Mouse (Mus musculus) CH12.LX (cell line): ENCODE results near the gene 2900026A02Rik. TPM values are rescaled to one million over a fixed set of nuclear protein-coding genes. Genes with fewer than 3 reads are reported as not detected.

Source experiments
- DNase-seq: peaks from one replicate; pipeline ENCODE4 v3.0.0-alpha.2; 2013; ENCODE audit errors: extremely low read depth
- H3K27ac ChIP-seq: 2 replicates; pipeline ENCODE4 v1.5.1; 2012; ENCODE audit warnings: low read depth, mild to moderate bottlenecking, control low read depth, moderate library complexity; ENCODE audit not compliant: insufficient read depth
- H3K27me3 ChIP-seq: replicated peaks from 2 replicates; pipeline ENCODE3; 2012; ENCODE audit warnings: inconsistent platforms
- H3K36me3 ChIP-seq, 2 experiments: replicated peaks in 1 of 2; 2 replicates each; pipeline versions ENCODE3 to v1.6.1; 2012; ENCODE audit warnings: inconsistent platforms in 1 of 2, low read length in 1 of 2, mild to moderate bottlenecking in 1 of 2, mixed read lengths in 1 of 2, moderate library complexity in 1 of 2; ENCODE audit not compliant: control insufficient read depth in 1 of 2, insufficient read depth in 1 of 2
- H3K4me1 ChIP-seq, 2 experiments: 2 replicates each; pipeline ENCODE4 v1.6.1; 2012; ENCODE audit warnings: inconsistent platforms in 1 of 2, moderate library complexity in 1 of 2; ENCODE audit not compliant: insufficient read depth in 2 of 2, control insufficient read depth in 1 of 2
- H3K4me2 ChIP-seq: 2 replicates; pipeline ENCODE4 v1.6.1; 2012; ENCODE audit warnings: low read depth, mild to moderate bottlenecking, control low read depth; ENCODE audit not compliant: poor library complexity, insufficient read depth, severe bottlenecking
- H3K4me3 ChIP-seq, 3 experiments: fragments of 150-350 bp in 1 of 3; sonication (generic) in 1 of 3; replicated peaks in 1 of 3; 2 replicates each; pipeline versions ENCODE3 to v1.5.1; 2011 to 2012; ENCODE audit warnings: low read depth in 2 of 3, low read length in 2 of 3, mild to moderate bottlenecking in 2 of 3, moderate library complexity in 2 of 3, control low read depth in 1 of 3, improper control_type of control experiment in 1 of 3, inconsistent platforms in 1 of 3, mixed read lengths in 1 of 3; ENCODE audit not compliant: poor library complexity in 1 of 3
- H3K79me2 ChIP-seq: replicated peaks from 2 replicates; pipeline ENCODE4 v1.6.1; 2012; ENCODE audit warnings: mild to moderate bottlenecking, moderate library complexity; ENCODE audit not compliant: control insufficient read depth, poor library complexity, insufficient read depth, severe bottlenecking; ENCODE audit errors: extremely low read depth
- H3K9ac ChIP-seq: 2 replicates; pipeline ENCODE4 v1.6.1; 2012; ENCODE audit warnings: low read depth, mild to moderate bottlenecking, control low read depth, moderate library complexity; ENCODE audit not compliant: insufficient read depth
- H3K9me3 ChIP-seq: replicated peaks from 2 replicates; pipeline ENCODE3; 2012; ENCODE audit warnings: low read length, inconsistent platforms, mixed read lengths
- BHLHE40 ChIP-seq: IDR thresholded peaks from 2 replicates; pipeline ENCODE4 v1.6.1; 2011; ENCODE audit warnings: mild to moderate bottlenecking, low read depth, low read length, improper control_type of control experiment
- CTCF ChIP-seq, 2 experiments: IDR thresholded peaks in 1 of 2; conservative IDR thresholded peaks in 1 of 2; 2 replicates each; pipeline ENCODE4 v1.5.1; 2011 to 2012; ENCODE audit warnings: low read depth in 2 of 2, low read length in 2 of 2, improper control_type of control experiment in 1 of 2, inconsistent platforms in 1 of 2, mild to moderate bottlenecking in 1 of 2, moderate library complexity in 1 of 2
- E2F4 ChIP-seq: IDR thresholded peaks from 2 replicates; pipeline ENCODE4 v1.6.1; 2011; ENCODE audit warnings: low read depth, low read length, improper control_type of control experiment; ENCODE audit not compliant: insufficient replicate concordance
- ELF1 ChIP-seq: IDR thresholded peaks from 2 replicates; pipeline ENCODE4 v1.6.1; 2014; ENCODE audit warnings: low read depth, mild to moderate bottlenecking, inconsistent platforms, low read length, improper control_type of control experiment
- IRF4 ChIP-seq: IDR thresholded peaks from 2 replicates; pipeline ENCODE4 v1.6.1; 2014; ENCODE audit warnings: low read depth, mild to moderate bottlenecking, inconsistent platforms, low read length, improper control_type of control experiment
- JUN ChIP-seq: IDR thresholded peaks from 2 replicates; pipeline ENCODE4 v1.6.1; 2011; ENCODE audit warnings: low read depth, mild to moderate bottlenecking, low read length, improper control_type of control experiment, moderate library complexity; ENCODE audit not compliant: insufficient read depth
- MAFK ChIP-seq: IDR thresholded peaks from 2 replicates; pipeline ENCODE4 v1.6.1; 2011; ENCODE audit warnings: low read length, improper control_type of control experiment; ENCODE audit not compliant: insufficient replicate concordance
- MAX ChIP-seq: IDR thresholded peaks from 2 replicates; pipeline ENCODE4 v1.6.1; 2011; ENCODE audit warnings: low read length, improper control_type of control experiment
- MXI1 ChIP-seq: IDR thresholded peaks from 2 replicates; pipeline ENCODE4 v1.6.1; 2011; ENCODE audit warnings: mild to moderate bottlenecking, low read depth, low read length, improper control_type of control experiment
- POLR2AphosphoS2 ChIP-seq: IDR thresholded peaks from 2 replicates; pipeline ENCODE4 v1.6.1; 2011; ENCODE audit warnings: low read depth, low read length, improper control_type of control experiment
- SMC3 ChIP-seq: IDR thresholded peaks from 2 replicates; pipeline ENCODE4 v1.6.1; 2011; ENCODE audit warnings: low read depth, low read length, improper control_type of control experiment
- TBP ChIP-seq: conservative IDR thresholded peaks from 2 replicates; pipeline ENCODE4 v1.6.1; 2011; ENCODE audit warnings: low read depth, low read length, improper control_type of control experiment
- TCF12 ChIP-seq: IDR thresholded peaks from 2 replicates; pipeline ENCODE4 v1.6.1; 2014; ENCODE audit warnings: low read depth, mild to moderate bottlenecking, inconsistent platforms, low read length, improper control_type of control experiment
- UBTF ChIP-seq: IDR thresholded peaks from 2 replicates; pipeline ENCODE4 v1.6.1; 2012; ENCODE audit warnings: low read depth, mild to moderate bottlenecking, inconsistent platforms, low read length, improper control_type of control experiment, moderate library complexity
- USF1 ChIP-seq: IDR thresholded peaks from 2 replicates; pipeline ENCODE4 v1.6.1; 2014; ENCODE audit warnings: low read depth, mild to moderate bottlenecking, inconsistent platforms, low read length, improper control_type of control experiment
- USF2 ChIP-seq: conservative IDR thresholded peaks from 2 replicates; pipeline ENCODE4 v1.6.1; 2011; ENCODE audit warnings: low read depth, low read length, improper control_type of control experiment
- ZKSCAN1 ChIP-seq: IDR thresholded peaks from 2 replicates; pipeline ENCODE4 v1.6.1; 2012; ENCODE audit warnings: low read depth, inconsistent platforms, low read length, improper control_type of control experiment, borderline replicate concordance
- ZMIZ1 ChIP-seq: IDR thresholded peaks from 2 replicates; pipeline ENCODE4 v1.6.1; 2012; ENCODE audit warnings: low read depth, mild to moderate bottlenecking, inconsistent platforms, low read length, improper control_type of control experiment
- dilution Hi-C: fragments of 300-500 bp; cut with MboI; formaldehyde crosslinking; loops from 2 replicates; pipeline ENCODE4 v1.14.3; 2020; ENCODE audit warnings: low sequenced_read_pairs; ENCODE audit not compliant: extremely low pct_unique_long_range_greater_than_20kb, extremely low pct_ligation_motif_present
- in situ Hi-C: fragments of 300-500 bp; cut with MboI; formaldehyde crosslinking; loops from 3 replicates; pipeline ENCODE4 v1.14.3; 2019; ENCODE audit warnings: low sequenced_read_pairs, low pct_ligation_motif_present, low pct_unique_long_range_greater_than_20kb, mixed read lengths
- polyA plus RNA-seq: library from polyadenylated mRNA; unstranded; fragments of >175 nt; gene quantifications from 2 replicates; pipeline ENCODE4 v1.2.1, GENCODE M21; 2012; ENCODE audit warnings: low read depth; ENCODE audit not compliant: insufficient read length
- total RNA-seq, 2 experiments: library from RNA; depleted of rRNA; stranded (reverse); fragments of 300-350 nt in 1 of 2; fragments of >200 nt in 1 of 2; gene quantifications; 2 replicates each; pipeline ENCODE4 v1.2.3; 2012 to 2014

2900026A02Rik gene
- total and polyA plus RNA-seq, 3 experiments, result 0.85 to 4.6 (median 0.93) TPM

DNA sequence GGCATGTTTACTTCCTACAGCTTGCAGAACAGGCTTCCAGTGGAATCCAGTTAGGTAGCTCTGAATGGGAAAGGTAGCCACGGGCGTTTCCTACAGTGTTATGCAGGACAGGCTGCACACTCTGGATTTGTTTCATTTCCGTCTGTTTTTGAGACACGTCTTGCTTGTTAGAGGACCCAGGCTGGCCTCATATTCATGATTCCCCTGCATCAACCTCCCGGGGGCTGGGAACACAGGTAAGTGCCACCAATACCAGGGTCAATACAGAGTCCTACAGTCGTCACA is 99.5 kb downstream of the 2900026A02Rik start:
- H3K27ac ChIP-seq, result no peak overlapping the region
- no peak overlapping the region for H3K9ac ChIP-seq
- dilution Hi-C loops, result no loop called here
- H3K36me3 ChIP-seq, result no peaks in the 10 kb centered on the region
- in situ Hi-C loops, result no loop called here
- no peaks in the 10 kb centered on the region for H3K9me3 ChIP-seq
- H3K4me2 ChIP-seq, result no peak overlapping the region
- H3K27me3 ChIP-seq, result no peaks in the 10 kb centered on the region
- H3K4me3 ChIP-seq, result no peak overlapping the region
- no peak for TF ChIP-seq IRF4
- no peak for TF ChIP-seq ZKSCAN1
- TF ChIP-seq POLR2AphosphoS2, result no peak
- no peak for TF ChIP-seq CTCF (conservative IDR thresholded peaks at IDR 0.05 in 1 of 2, IDR thresholded peaks at IDR 0.05 in 1 of 2; ENCODE audit: low read depth in 2 of 2, low read length in 2 of 2)
- TF ChIP-seq TBP, result no peak
- no peak for TF ChIP-seq USF2
- TF ChIP-seq UBTF, result no peak
- no peak for TF ChIP-seq JUN
- TF ChIP-seq SMC3, result no peak
- TF ChIP-seq ZMIZ1, result no peak
- no peak for TF ChIP-seq E2F4
- no peak for TF ChIP-seq MAX
- no peak for TF ChIP-seq MAFK
- no peak for TF ChIP-seq ELF1
- peaks cover 3 to 76% of the 10 kb centered on the region in 2 experiments; a peak in 3 of 4 replicates for H3K4me1 ChIP-seq
- no peaks in the 10 kb centered on the region for H3K79me2 ChIP-seq
- DNase-seq, result no peak

DNA sequence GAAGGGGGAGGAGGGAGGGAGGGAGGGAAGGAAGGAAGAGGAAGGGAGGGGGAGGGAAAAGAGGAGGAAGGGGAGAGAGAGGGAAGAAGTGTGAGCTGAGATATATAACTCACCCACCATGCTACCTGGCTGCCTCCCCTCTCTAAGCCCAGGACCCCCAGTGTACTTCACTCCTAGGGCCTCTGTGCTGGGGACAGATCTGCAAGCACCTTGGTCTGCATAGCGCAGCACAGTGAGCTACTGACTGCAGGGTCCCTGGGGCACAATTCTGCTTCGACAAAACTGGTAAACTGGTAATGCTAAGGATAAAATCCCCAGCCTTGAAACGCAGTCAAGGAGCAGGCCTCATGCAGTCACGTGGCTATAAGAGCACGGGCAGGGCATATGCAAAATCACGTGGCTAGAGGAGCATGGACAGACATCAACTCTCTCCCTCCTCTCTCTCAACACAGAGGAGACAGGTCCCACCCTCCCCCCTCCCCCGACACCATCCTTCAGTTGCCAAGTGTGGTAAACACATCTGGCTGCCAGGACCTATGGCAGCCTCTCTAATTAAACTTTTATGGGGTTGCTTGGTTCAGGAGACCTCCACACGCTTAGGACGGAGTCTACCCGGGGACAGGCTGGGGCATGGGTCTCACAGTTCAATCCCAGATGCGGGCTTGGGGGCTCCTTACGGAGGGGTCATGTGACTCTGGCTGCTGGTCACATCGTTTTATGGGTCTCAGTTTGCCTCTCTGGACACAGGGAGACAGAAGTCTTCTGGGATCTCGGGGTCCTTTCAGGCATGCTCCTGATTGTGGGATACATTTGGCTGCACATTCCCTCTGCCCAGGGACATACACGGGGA is 100.1 kb downstream of the 2900026A02Rik start:
- TF ChIP-seq ZMIZ1 (no peak), MXI1 (no peak), TCF12 (no peak), BHLHE40 (peak; percentile 79), USF2 (0 out of 2 replicates have a peak, but pooled peaks have one; percentile 21), USF1 (0 out of 2 replicates have a peak, but pooled peaks have one; percentile 21)
- no peak overlapping the region for H3K4me2 ChIP-seq
- peaks cover 3 to 76% of the 10 kb centered on the region in 2 experiments; a peak in 3 of 4 replicates for H3K4me1 ChIP-seq
- no peaks in the 10 kb centered on the region for H3K36me3 ChIP-seq
- no peaks in the 10 kb centered on the region for H3K27me3 ChIP-seq
- no peaks in the 10 kb centered on the region for H3K79me2 ChIP-seq
- no peak overlapping the region for H3K9ac ChIP-seq
- H3K4me3 ChIP-seq, result no peak overlapping the region
- H3K9me3 ChIP-seq, result no peaks in the 10 kb centered on the region
- no peak for DNase-seq
- dilution Hi-C loops (no loop called here), in situ Hi-C loops (no loop called here)
- H3K27ac ChIP-seq, result no peak overlapping the region
